Mouse (Mus musculus): ENCODE measurements around the gene Stab1.

Gene Stab1

DNA sequence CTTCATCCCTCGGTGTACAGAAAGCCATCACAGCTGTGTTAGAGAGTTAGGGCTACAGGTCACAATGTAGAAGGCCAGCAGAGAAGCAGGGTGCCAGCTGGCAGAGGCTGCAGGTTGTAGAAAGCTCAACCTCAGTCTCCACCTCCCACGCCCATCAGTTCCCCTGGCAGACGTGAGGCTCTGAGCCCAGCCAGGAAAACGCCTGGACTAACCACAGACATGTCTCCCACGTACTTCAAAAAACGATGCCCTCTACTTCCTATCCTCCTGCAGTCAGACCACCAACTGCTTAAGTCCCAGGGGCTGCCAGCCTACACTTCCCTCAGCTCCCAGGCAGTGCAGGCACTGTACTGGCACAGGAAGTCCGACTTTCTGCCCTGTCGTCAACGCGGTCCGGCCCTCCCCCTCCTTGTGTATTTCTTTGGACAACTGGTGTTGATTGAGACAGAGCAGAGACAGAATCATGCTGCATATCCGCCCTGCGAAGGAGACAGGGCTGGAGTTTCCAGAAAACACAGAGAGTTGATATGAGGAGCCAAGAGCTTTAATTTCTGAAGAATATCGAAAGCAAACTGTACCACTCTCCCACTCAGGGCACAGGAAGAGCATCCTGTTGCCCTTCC, 26.6 kb upstream of the Stab1 start:
- DNase-seq (ENCODE audit: low spot score in 2 of 2), result no peak

DNA sequence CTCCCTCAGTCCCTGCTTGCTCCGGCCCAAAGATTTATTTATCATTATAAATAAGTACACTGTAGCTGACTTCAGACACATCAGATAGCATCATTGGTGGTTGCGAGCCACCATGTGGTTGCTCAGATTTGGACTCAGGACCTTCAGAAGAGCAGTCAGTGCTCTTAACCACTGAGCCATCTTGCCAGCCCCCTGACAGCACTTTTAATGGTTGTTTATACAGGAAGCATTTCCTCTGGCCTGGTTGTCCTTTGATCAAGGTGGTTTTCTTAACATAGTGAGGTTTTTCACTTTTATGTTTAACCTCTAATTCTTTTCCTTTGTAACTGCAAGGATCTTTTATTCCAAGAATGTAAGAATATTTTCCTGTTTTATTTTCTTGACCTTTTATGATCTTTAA, 26.0 kb upstream of the Stab1 start:
- no peak for DNase-seq (ENCODE audit: low spot score in 2 of 2)

- DNase-seq (ENCODE audit: low spot score in 2 of 2), result no peak
Measured at GRCm38 (mm10) chr14:31193791-31194190, 25.4 kb upstream of the Stab1 start.

GRCm38 (mm10) chr14:31191936-31192335, 23.5 kb upstream of the Stab1 start:
- no peak for DNase-seq (ENCODE audit: low spot score in 2 of 2)

DNA sequence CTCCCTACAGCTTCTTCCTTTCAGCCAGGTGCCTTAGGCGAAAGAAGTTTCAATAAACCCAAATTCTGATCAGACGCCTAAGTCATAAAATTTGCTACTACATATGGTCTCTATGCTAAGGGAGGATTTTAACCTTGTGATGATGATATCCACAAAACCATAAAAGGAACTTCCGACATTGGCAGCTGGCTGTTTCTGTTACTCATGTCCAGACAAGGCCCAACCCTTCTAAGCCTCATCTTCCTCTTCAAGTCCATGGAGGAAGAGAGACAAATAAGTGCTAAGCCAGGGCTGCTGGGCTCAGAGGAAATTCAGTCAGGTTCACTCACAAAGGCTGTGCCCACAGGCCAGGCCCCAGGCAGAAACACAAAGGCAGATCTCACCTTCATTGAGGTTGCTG, 20.9 kb upstream of the Stab1 start:
- DNase-seq (ENCODE audit: low spot score in 2 of 2), result no peak

- DNase-seq (ENCODE audit: low spot score in 2 of 2), result no peak
Measured at GRCm38 (mm10) chr14:31188771-31189181, 20.3 kb upstream of the Stab1 start.

DNA sequence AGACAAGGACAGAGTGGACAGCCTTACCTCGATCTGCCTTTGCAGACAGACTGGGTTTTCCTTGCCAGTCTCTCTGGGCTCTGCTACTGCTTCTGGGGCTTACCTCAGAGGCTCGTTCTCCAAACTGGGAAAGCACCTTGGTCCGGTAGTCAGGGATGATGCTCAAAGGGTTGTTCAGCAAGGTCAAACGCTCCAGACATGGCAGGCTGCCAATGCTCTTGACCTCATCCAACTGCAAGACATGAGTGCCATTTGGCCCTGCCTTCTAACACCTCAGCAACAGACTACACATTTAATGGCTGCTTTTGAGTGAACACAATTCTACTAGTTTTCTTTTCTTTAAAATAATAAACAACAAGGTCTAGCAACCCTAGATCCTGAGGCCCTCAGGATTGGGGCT, 18.2 kb upstream of the Stab1 start:
- DNase-seq (ENCODE audit: low spot score in 2 of 2), result no peak

- DNase-seq (ENCODE audit: low spot score in 2 of 2), result no peak
Measured at GRCm38 (mm10) chr14:31184195-31184594, 15.8 kb upstream of the Stab1 start.

DNA sequence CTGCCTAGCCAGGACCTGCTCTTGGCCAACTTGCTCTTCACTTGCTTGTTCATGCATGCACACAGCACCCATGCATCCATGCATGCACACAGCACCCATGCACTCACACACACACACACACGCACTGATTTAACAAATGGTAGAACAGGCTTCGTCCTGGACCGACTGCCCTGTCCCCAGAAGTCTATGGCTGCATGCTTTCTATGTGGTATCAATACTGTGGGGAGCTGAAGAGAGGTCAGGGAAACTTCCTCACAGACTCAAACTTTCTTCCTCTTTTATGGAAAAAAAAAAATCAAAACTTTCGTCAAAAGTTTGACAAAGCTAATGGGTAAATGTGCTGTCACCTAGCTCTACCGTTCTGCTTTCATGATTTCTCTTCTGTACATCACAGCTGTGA, 15.1 kb upstream of the Stab1 start:
- DNase-seq (ENCODE audit: low spot score in 2 of 2), result no peak

- DNase-seq (ENCODE audit: low spot score in 2 of 2), result no peak
Measured at GRCm38 (mm10) chr14:31182786-31183290, 14.4 kb upstream of the Stab1 start.

DNA sequence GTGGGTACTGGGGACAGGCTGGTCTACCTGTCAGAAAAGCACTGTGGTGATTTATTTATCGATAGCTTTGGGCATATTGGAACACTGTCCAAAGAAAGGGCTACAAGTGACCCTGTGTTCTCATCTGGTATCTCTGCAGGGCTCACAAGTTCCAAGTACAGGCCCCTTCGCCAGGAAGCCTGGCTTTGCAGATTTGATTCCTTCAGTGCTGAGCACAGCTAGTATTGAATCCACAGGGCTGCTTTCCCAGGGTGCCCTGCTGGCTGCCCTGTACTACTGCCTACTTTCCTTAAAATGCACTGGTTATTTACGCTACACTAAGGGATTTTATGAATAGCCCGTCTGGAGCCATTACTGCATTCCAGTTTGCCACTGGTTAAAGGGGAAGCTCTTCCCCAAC, 13.1 kb upstream of the Stab1 start:
- no peak for DNase-seq (ENCODE audit: low spot score in 2 of 2)

GRCm38 (mm10) chr14:31179677-31180365, 11.4 kb upstream of the Stab1 start:
- peak in 1 of 2 experiments; percentile 48 for DNase-seq (ENCODE audit: low spot score in 2 of 2)

- no peak for DNase-seq (ENCODE audit: low spot score in 2 of 2)
Measured at GRCm38 (mm10) chr14:31177715-31178114, 9.3 kb upstream of the Stab1 start.

DNA sequence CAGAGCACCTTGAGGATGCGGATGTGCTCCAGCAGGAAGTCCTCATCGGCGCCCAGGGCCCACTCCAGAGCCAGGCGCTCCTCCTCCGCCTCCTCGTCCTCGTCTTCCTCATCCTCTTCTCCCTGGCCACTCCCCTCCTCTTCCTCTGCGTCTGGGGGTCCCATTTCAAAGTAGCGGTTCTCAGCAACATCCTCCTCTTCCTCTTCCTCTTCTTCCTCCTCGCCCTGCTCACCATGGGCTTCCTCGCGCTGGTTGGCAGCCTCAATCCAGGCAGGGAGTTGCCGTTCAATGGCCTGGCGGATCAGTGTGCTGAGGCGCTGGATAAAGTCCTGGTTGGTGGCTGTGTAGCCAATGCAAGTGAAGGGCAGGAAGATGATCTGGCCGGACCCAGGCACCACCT, 8.8 kb upstream of the Stab1 start:
- DNase-seq (ENCODE audit: low spot score in 2 of 2), result no peak

DNA sequence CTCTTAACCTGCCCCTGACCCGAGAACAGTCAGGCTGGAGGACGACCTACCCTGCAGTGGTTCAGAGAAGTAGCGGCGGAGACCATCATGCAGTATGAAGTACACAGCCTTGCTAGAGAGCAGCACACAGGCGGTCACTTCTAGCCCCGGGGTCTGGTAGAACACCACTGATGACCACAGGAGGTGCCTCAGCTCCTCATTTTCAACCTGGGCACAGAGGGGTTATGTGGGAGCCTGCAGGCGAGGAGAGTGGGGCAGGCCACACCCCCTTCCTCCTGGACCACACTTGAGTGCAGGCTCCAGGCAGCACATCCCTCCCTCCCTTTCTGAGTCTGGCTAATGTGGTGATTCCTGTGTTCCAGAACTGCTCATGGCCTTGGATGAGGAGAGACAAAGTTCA, 5.1 kb upstream of the Stab1 start:
- DNase-seq (ENCODE audit: low spot score in 2 of 2), result no peak

GRCm38 (mm10) chr14:31172781-31173455, 4.5 kb upstream of the Stab1 start:
- no peak for DNase-seq (ENCODE audit: low spot score in 2 of 2)

- DNase-seq (ENCODE audit: low spot score in 2 of 2), result no peak
Measured at GRCm38 (mm10) chr14:31171821-31172220, 3.4 kb upstream of the Stab1 start.

- DNase-seq (ENCODE audit: low spot score in 2 of 2), result peak in 1 of 2 experiments; percentile 53
Measured at GRCm38 (mm10) chr14:31171386-31171785, 2.9 kb upstream of the Stab1 start.

DNA sequence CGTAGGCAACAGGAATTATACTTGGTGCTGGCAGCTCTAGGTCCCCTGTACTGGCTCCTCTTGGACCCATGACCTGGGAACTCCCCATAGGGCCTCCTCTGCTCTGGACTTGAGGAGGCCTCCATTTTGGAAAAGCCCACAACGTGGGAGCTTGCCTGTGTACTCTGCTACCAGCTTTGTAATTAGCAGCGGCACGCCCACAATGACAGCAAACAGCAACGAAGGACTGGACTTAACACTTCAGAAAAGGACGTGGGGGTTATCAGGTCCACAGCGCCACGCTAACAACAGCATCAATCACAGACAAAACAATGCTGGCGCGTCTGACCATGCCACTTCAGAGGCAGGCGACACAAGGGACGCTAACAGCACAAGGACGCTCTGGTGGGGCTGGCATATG, 2.5 kb upstream of the Stab1 start:
- no peak for DNase-seq (ENCODE audit: low spot score in 2 of 2)

DNA sequence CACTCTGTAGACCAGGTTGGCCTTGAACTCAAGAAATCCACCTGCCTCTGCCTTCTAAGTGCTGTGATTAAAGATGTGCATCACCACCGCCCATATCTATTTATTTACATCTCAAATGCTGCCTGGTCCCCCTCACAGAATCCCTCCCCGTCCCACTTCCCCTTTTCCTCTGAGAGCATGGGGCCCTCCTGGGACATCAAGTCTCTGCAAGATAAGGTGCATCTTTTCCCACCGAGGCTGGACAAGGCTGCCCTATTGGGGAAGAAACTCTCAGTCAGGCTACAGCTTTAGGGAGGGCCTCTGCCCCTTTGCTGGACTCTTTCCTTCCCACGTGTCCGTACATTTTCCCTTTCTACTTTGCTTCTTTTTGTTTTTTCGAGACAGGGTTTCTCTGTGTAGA, 1.1 kb upstream of the Stab1 start:
- DNase-seq (ENCODE audit: low spot score in 2 of 2), result no peak

DNA sequence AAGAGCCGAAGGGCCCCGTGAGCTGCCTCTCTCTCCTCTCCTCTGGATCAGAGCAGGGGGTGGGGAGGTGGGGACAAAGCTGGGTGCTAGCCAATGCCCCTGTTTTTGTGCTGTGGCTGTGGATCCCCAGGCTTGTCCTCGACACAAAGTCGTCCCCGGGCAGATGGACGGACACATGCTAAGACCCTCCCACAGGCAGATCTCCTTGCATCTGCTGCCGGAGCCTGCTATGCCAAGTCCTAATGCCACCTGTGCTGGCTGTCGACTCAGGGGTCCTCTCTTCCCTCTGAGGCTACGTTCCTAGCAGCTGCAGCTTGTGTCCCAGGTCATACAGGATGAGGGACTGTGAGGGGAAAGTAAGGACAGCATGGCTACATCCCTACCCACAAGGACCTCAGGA, 1.6 kb downstream of the Stab1 start:
- no peak for DNase-seq (ENCODE audit: low spot score in 2 of 2)

DNA sequence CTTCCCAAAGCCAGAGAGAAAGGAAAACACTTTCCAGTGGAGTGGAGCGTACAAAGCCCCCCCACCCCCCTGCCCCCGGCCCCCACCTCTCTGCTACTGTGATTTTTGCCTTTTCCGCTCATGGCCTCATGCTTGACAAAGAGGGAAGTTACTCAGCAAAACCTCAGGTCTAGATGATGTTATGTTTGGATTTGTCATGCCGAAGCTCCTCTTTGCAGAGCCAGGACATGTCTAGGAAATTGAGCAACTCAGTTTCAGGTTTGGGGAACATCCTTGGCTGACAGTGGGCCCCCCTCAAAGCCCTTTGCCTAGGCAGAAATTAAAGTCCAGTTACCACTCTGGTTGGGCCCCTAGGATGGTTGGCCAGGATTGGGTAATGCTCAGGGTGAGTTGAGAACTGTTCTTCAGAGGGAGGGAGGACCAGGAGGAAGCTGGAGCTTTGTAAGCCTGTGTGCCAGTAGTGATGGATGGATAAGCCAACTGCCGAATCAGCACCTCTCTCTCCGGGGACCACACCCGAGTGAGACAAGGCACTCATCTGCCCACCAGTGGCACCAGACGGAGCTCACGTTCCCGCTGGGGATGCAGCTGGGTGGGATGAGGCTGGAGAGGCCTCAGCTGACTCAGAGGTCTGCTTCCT, 2.3 kb downstream of the Stab1 start:
- DNase-seq (ENCODE audit: low spot score in 2 of 2), result no peak

All from cerebellum, postnatal 4 days (tissue).